Mouse (Mus musculus) CH12.LX (cell line): Measurements from ENCODE around the gene Adcy5. TPM values are rescaled to one million over a fixed set of nuclear protein-coding genes. Genes with fewer than 3 reads are reported as not detected.
A peak's percentile ranks its signal among the peaks of the same experiment; 100 is the strongest.

Experiments used
- DNase-seq: peaks from one replicate; pipeline ENCODE4 v3.0.0-alpha.2; 2013; ENCODE audit errors: extremely low read depth
- H3K27ac ChIP-seq: 2 replicates; pipeline ENCODE4 v1.5.1; 2012; ENCODE audit warnings: low read depth, mild to moderate bottlenecking, control low read depth, moderate library complexity; ENCODE audit not compliant: insufficient read depth
- H3K27me3 ChIP-seq: replicated peaks from 2 replicates; pipeline ENCODE3; 2012; ENCODE audit warnings: inconsistent platforms
- H3K36me3 ChIP-seq, 2 experiments: replicated peaks in 1 of 2; 2 replicates each; pipeline versions ENCODE3 to v1.6.1; 2012; ENCODE audit warnings: inconsistent platforms in 1 of 2, low read length in 1 of 2, mild to moderate bottlenecking in 1 of 2, mixed read lengths in 1 of 2, moderate library complexity in 1 of 2; ENCODE audit not compliant: control insufficient read depth in 1 of 2, insufficient read depth in 1 of 2
- H3K4me1 ChIP-seq, 2 experiments: 2 replicates each; pipeline ENCODE4 v1.6.1; 2012; ENCODE audit warnings: inconsistent platforms in 1 of 2, moderate library complexity in 1 of 2; ENCODE audit not compliant: insufficient read depth in 2 of 2, control insufficient read depth in 1 of 2
- H3K4me2 ChIP-seq: 2 replicates; pipeline ENCODE4 v1.6.1; 2012; ENCODE audit warnings: low read depth, mild to moderate bottlenecking, control low read depth; ENCODE audit not compliant: poor library complexity, insufficient read depth, severe bottlenecking
- H3K4me3 ChIP-seq, 3 experiments: fragments of 150-350 bp in 1 of 3; sonication (generic) in 1 of 3; replicated peaks in 1 of 3; 2 replicates each; pipeline versions ENCODE3 to v1.5.1; 2011 to 2012; ENCODE audit warnings: low read depth in 2 of 3, low read length in 2 of 3, mild to moderate bottlenecking in 2 of 3, moderate library complexity in 2 of 3, control low read depth in 1 of 3, improper control_type of control experiment in 1 of 3, inconsistent platforms in 1 of 3, mixed read lengths in 1 of 3; ENCODE audit not compliant: poor library complexity in 1 of 3
- H3K79me2 ChIP-seq: replicated peaks from 2 replicates; pipeline ENCODE4 v1.6.1; 2012; ENCODE audit warnings: mild to moderate bottlenecking, moderate library complexity; ENCODE audit not compliant: control insufficient read depth, poor library complexity, insufficient read depth, severe bottlenecking; ENCODE audit errors: extremely low read depth
- H3K9ac ChIP-seq: 2 replicates; pipeline ENCODE4 v1.6.1; 2012; ENCODE audit warnings: low read depth, mild to moderate bottlenecking, control low read depth, moderate library complexity; ENCODE audit not compliant: insufficient read depth
- H3K9me3 ChIP-seq: replicated peaks from 2 replicates; pipeline ENCODE3; 2012; ENCODE audit warnings: low read length, inconsistent platforms, mixed read lengths
- BHLHE40 ChIP-seq: IDR thresholded peaks from 2 replicates; pipeline ENCODE4 v1.6.1; 2011; ENCODE audit warnings: mild to moderate bottlenecking, low read depth, low read length, improper control_type of control experiment
- CHD2 ChIP-seq: IDR thresholded peaks from 2 replicates; pipeline ENCODE4 v1.6.1; 2011; ENCODE audit warnings: low read length, improper control_type of control experiment
- ELF1 ChIP-seq: IDR thresholded peaks from 2 replicates; pipeline ENCODE4 v1.6.1; 2014; ENCODE audit warnings: low read depth, mild to moderate bottlenecking, inconsistent platforms, low read length, improper control_type of control experiment
- EP300 ChIP-seq: IDR thresholded peaks from 2 replicates; pipeline ENCODE4 v1.6.1; 2011; ENCODE audit warnings: low read length, improper control_type of control experiment
- GABPA ChIP-seq: IDR thresholded peaks from 2 replicates; pipeline ENCODE4 v1.6.1; 2012; ENCODE audit warnings: low read depth, low read length, improper control_type of control experiment, inconsistent platforms; ENCODE audit not compliant: insufficient replicate concordance
- HCFC1 ChIP-seq: IDR thresholded peaks from 2 replicates; pipeline ENCODE4 v1.6.1; 2012; ENCODE audit warnings: low read depth, mild to moderate bottlenecking, inconsistent platforms, low read length, improper control_type of control experiment
- KAT2A ChIP-seq: IDR thresholded peaks from 2 replicates; pipeline ENCODE4 v1.6.1; 2012; ENCODE audit warnings: low read length, improper control_type of control experiment, inconsistent platforms; ENCODE audit not compliant: insufficient replicate concordance
- MYC ChIP-seq: IDR thresholded peaks from 2 replicates; pipeline ENCODE4 v1.6.1; 2011; ENCODE audit warnings: low read depth, mild to moderate bottlenecking, improper control_type of control experiment, low read length
- NELFE ChIP-seq: IDR thresholded peaks from 2 replicates; pipeline ENCODE4 v1.6.1; 2011; ENCODE audit warnings: low read depth, low read length, improper control_type of control experiment
- NRF1 ChIP-seq: IDR thresholded peaks from 2 replicates; pipeline ENCODE4 v1.6.1; 2014; ENCODE audit warnings: low read depth, mild to moderate bottlenecking, inconsistent platforms, low read length, improper control_type of control experiment, moderate library complexity
- POLR2A ChIP-seq: IDR thresholded peaks from 2 replicates; pipeline ENCODE4 v1.6.1; 2011; ENCODE audit warnings: low read depth, mild to moderate bottlenecking, improper control_type of control experiment, low read length
- SIN3A ChIP-seq: IDR thresholded peaks from 2 replicates; pipeline ENCODE4 v1.6.1; 2012; ENCODE audit warnings: low read length, improper control_type of control experiment, inconsistent platforms
- SMC3 ChIP-seq: IDR thresholded peaks from 2 replicates; pipeline ENCODE4 v1.6.1; 2011; ENCODE audit warnings: low read depth, low read length, improper control_type of control experiment
- TCF12 ChIP-seq: IDR thresholded peaks from 2 replicates; pipeline ENCODE4 v1.6.1; 2014; ENCODE audit warnings: low read depth, mild to moderate bottlenecking, inconsistent platforms, low read length, improper control_type of control experiment
- UBTF ChIP-seq: IDR thresholded peaks from 2 replicates; pipeline ENCODE4 v1.6.1; 2012; ENCODE audit warnings: low read depth, mild to moderate bottlenecking, inconsistent platforms, low read length, improper control_type of control experiment, moderate library complexity
- USF2 ChIP-seq: conservative IDR thresholded peaks from 2 replicates; pipeline ENCODE4 v1.6.1; 2011; ENCODE audit warnings: low read depth, low read length, improper control_type of control experiment
- ZKSCAN1 ChIP-seq: IDR thresholded peaks from 2 replicates; pipeline ENCODE4 v1.6.1; 2012; ENCODE audit warnings: low read depth, inconsistent platforms, low read length, improper control_type of control experiment, borderline replicate concordance
- ZMIZ1 ChIP-seq: IDR thresholded peaks from 2 replicates; pipeline ENCODE4 v1.6.1; 2012; ENCODE audit warnings: low read depth, mild to moderate bottlenecking, inconsistent platforms, low read length, improper control_type of control experiment
- dilution Hi-C: fragments of 300-500 bp; cut with MboI; formaldehyde crosslinking; loops from 2 replicates; pipeline ENCODE4 v1.14.3; 2020; ENCODE audit warnings: low sequenced_read_pairs; ENCODE audit not compliant: extremely low pct_unique_long_range_greater_than_20kb, extremely low pct_ligation_motif_present
- in situ Hi-C: fragments of 300-500 bp; cut with MboI; formaldehyde crosslinking; loops from 3 replicates; pipeline ENCODE4 v1.14.3; 2019; ENCODE audit warnings: low sequenced_read_pairs, low pct_ligation_motif_present, low pct_unique_long_range_greater_than_20kb, mixed read lengths
- polyA plus RNA-seq: library from polyadenylated mRNA; unstranded; fragments of >175 nt; gene quantifications from 2 replicates; pipeline ENCODE4 v1.2.1, GENCODE M21; 2012; ENCODE audit warnings: low read depth; ENCODE audit not compliant: insufficient read length
- total RNA-seq, 2 experiments: library from RNA; depleted of rRNA; stranded (reverse); fragments of 300-350 nt in 1 of 2; fragments of >200 nt in 1 of 2; gene quantifications; 2 replicates each; pipeline ENCODE4 v1.2.3; 2012 to 2014

Adcy5 gene
- total and polyA plus RNA-seq, 3 experiments: 0.04 TPM; not detected in 2

DNA sequence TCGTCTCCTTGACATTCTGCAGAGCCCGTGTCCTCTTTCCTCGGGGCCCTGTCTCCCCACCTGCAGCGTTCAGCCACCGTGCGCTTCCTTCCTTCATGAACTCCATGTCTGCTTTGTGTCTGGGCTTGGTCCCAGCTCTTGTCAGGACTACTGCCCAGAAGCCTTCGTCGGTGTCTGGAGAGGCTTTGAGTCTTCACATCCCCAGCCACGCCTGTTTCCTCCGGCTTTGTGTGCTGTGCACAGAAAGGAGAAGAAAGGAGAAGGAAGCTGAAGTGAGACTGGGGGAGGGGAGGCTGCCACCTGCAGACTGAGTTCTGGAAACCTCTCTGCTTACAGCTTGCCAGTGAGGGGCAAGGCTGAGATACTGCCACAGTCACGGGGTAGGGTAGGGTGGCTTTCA is 74.9 kb downstream of the Adcy5 start:
- Histone ChIP-seq H3K27ac (no peak overlapping the region), H3K79me2 (no peaks in the 10 kb centered on the region), H3K4me3 (no peak overlapping the region), H3K9me3 (no peaks in the 10 kb centered on the region), H3K9ac (no peak overlapping the region), H3K4me2 (no peak overlapping the region), H3K4me1 (peaks cover 0 to 9% of the 10 kb centered on the region in 2 experiments; a peak in 2 of 4 replicates), H3K36me3 (no peaks in the 10 kb centered on the region), H3K27me3 (peaks cover 99% of the 10 kb centered on the region)
- peak; percentile 31 for DNase-seq
- in situ Hi-C loops: no loop called here
- dilution Hi-C loops: no loop called here
- TF ChIP-seq CHD2 (peak; percentile 35; the same call in 1 of the 2 replicates), NELFE (no peak)

DNA sequence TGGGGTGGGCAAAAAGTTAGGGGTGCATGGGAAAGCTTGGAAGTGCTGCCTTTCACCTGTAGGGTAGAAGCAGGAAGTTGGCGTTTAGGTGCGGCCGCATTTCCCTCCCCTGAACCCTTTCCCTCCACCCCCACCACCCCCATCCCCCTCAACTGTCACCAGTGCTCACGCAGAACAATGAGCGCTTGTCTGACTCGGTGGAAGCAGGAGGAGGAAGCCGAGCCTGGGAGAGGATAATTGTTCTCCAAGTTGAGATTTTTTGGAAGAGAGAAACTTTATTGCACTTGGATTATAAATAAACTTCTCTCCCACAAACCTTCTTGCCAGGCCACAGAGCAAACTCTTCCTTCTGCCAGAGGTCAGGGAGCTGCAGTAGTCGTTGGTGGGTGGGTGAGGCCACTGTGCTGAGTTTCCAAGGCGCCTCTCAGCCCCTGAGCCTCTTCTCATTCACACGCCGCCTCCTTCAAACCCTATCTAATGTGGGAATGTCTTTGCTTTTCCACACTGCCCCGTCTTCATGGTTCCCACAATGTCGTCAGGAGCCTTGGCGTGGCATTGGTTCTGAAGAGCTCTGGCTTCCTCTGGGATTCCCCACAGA is 77.6 kb downstream of the Adcy5 start:
- Histone ChIP-seq H3K4me3 (no peak overlapping the region), H3K4me1 (peaks cover 0 to 9% of the 10 kb centered on the region in 2 experiments; a peak in 2 of 4 replicates), H3K27me3 (peaks cover 93% of the 10 kb centered on the region), H3K9ac (no peak overlapping the region), H3K36me3 (no peaks in the 10 kb centered on the region), H3K79me2 (no peaks in the 10 kb centered on the region), H3K27ac (no peak overlapping the region), H3K4me2 (no peak overlapping the region), H3K9me3 (no peaks in the 10 kb centered on the region)
- dilution Hi-C loops: no loop called here
- no peak for DNase-seq
- TF ChIP-seq USF2 (no peak), NRF1 (no peak), BHLHE40 (no peak), SIN3A (no peak), GABPA (no peak), ELF1 (no peak), EP300 (no peak), HCFC1 (no peak), POLR2A (no peak), KAT2A (no peak), ZMIZ1 (no peak), TCF12 (no peak), SMC3 (no peak), ZKSCAN1 (no peak), UBTF (no peak), MYC (no peak)
- in situ Hi-C loops: no loop called here
